Mouse (Mus musculus) brain, embryonic 14.5 days (tissue): ENCODE results near the gene Rsph1.

Source experiments
- CTCF ChIP-seq: fragments of 200-500 bp; IDR thresholded peaks from 2 replicates; pipeline ENCODE4 v1.5.1; 2012; ENCODE audit warnings: inconsistent platforms, mild to moderate bottlenecking, moderate library complexity, borderline replicate concordance; ENCODE audit not compliant: insufficient read depth, insufficient read length; ENCODE audit errors: extremely low read depth
- POLR2A ChIP-seq: fragments of 200-500 bp; IDR thresholded peaks from 2 replicates; pipeline ENCODE4 v1.6.1; 2012; ENCODE audit warnings: mild to moderate bottlenecking, inconsistent platforms, borderline replicate concordance; ENCODE audit not compliant: poor library complexity, insufficient read depth, insufficient read length, severe bottlenecking; ENCODE audit errors: extremely low read depth

GRCm38 (mm10) chr17:31253951-31254350 is 23.2 kb downstream of the Rsph1 start:
- TF ChIP-seq CTCF: no peak
- no peak for TF ChIP-seq POLR2A
